Mouse (Mus musculus) liver, adult 2 months (tissue): ENCODE measurements around the gene Cntf.

Experiments
- CTCF ChIP-seq: fragments of 200-500 bp; IDR thresholded peaks from 2 replicates; pipeline ENCODE4 v1.5.1; 2011; ENCODE audit warnings: low read depth, low read length, control low read depth
- POLR2A ChIP-seq: fragments of 200-500 bp; IDR thresholded peaks from 2 replicates; pipeline ENCODE4 v1.6.1; 2011; ENCODE audit warnings: low read length, control low read depth; ENCODE audit not compliant: insufficient read depth; ENCODE audit errors: extremely low read depth

DNA sequence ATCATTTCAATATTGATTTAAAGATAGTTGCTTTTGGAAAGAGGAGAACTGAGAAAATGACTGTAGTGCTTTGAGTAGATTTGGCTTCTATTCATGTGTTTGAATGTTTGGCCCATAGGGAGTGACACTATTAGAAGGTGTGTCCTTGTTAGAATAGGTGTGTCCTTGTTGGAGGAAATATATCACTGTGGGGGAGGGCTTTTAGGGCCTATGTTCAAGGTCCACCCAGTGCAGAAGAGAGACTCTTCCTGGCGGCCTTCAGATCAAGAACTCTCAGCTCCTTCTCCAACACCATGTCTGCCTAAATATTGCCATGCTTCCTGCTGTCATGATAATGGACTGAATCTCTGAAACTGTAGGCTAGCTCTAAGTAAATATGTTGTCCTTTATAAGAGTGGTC, 38.8 kb upstream of the Cntf start:
- no peak for TF ChIP-seq CTCF
- TF ChIP-seq POLR2A = no peak
